Mouse (Mus musculus) inflammation-experienced regulatory T-cells, adult 6 months (primary cell): ENCODE measurements around the gene Nfatc4. TPM values are rescaled to one million over a fixed set of nuclear protein-coding genes. Genes with fewer than 3 reads are reported as not detected.

Experiments
- polyA plus RNA-seq, 3 experiments: library from polyadenylated mRNA; unstranded; fragments of 100-300 nt; shearing (Covaris generic); gene quantifications; one replicate each; pipeline ENCODE4 v1.2.1; 2017

The Nfatc4 gene
- polyA plus RNA-seq, 3 experiments from 2014 or later: not detected

Other genes starting within 250 kb of the Nfatc4 start
- gene Fitm1, start 247.5 kb upstream of the Nfatc4 start, polyA plus RNA-seq: not detected
- gene Psme1, start 245.0 kb upstream of the Nfatc4 start, polyA plus RNA-seq: 100 to 1,000 TPM; 667 to 812 (median 693) TPM
- 10 to 100 TPM; 19.1 to 25.6 (median 23.3) TPM for gene Emc9, start 237.8 kb upstream of the Nfatc4 start, polyA plus RNA-seq
- 1,000 to 10,000 TPM in 1 of 3 experiments, 100 to 1,000 TPM in 2; 828 to 1,360 (median 869) TPM for gene Psme2, start 232.0 kb upstream of the Nfatc4 start, polyA plus RNA-seq
- gene Rnf31, start 231.4 kb upstream of the Nfatc4 start, polyA plus RNA-seq: 10 to 100 TPM; 26.7 to 37.2 (median 35.3) TPM
- 100 to 1,000 TPM; 120 to 174 (median 141) TPM for gene Irf9, start 219.6 kb upstream of the Nfatc4 start, polyA plus RNA-seq
- gene Rec8, start 205.1 kb upstream of the Nfatc4 start, polyA plus RNA-seq: 1 to 10 TPM in 2 of 3 experiments, not detected in 1; 2.7 to 4.0 TPM
- 10 to 100 TPM; 21.1 to 39.8 (median 36.3) TPM for gene Ipo4, start 187.2 kb upstream of the Nfatc4 start, polyA plus RNA-seq
- 1 to 10 TPM in 2 of 3 experiments, under 1 TPM in 1; 0.44 to 2.8 (median 2.5) TPM for gene Gm49378, start 185.2 kb upstream of the Nfatc4 start, polyA plus RNA-seq
- 10 to 100 TPM; 36.3 to 45.0 (median 39.3) TPM for gene Tm9sf1, start 179.3 kb upstream of the Nfatc4 start, polyA plus RNA-seq
- gene Tssk4, start 173.0 kb upstream of the Nfatc4 start, polyA plus RNA-seq: 1 to 10 TPM in 2 of 3 experiments, under 1 TPM in 1; 0.68 to 2.2 (median 1.2) TPM
- 100 to 1,000 TPM in 1 of 3 experiments, 10 to 100 TPM in 2; 89.2 to 101 (median 95.6) TPM for gene Mdp1, start 162.6 kb upstream of the Nfatc4 start, polyA plus RNA-seq
- gene Gmpr2, start 151.2 kb upstream of the Nfatc4 start, polyA plus RNA-seq: 10 to 100 TPM; 25.8 to 33.9 (median 29.9) TPM
- gene Nedd8, start 151.0 kb upstream of the Nfatc4 start, polyA plus RNA-seq: 100 to 1,000 TPM; 335 to 412 (median 375) TPM
- gene Tinf2, start 141.3 kb upstream of the Nfatc4 start, polyA plus RNA-seq: 10 to 100 TPM; 26.4 to 30.7 (median 30.2) TPM
- gene Tgm1, start 109.2 kb upstream of the Nfatc4 start, polyA plus RNA-seq: not detected
- gene Rabggta, start 100.9 kb upstream of the Nfatc4 start, polyA plus RNA-seq: 10 to 100 TPM; 40.8 to 75.9 (median 62.1) TPM
- gene Dhrs1, start 77.5 kb upstream of the Nfatc4 start, polyA plus RNA-seq: 10 to 100 TPM; 32.4 to 57.8 (median 46.5) TPM
- gene Nop9, start 77.5 kb upstream of the Nfatc4 start, polyA plus RNA-seq: 1 to 10 TPM; 4.1 to 8.4 (median 5.4) TPM
- not detected for gene Cideb, start 64.7 kb upstream of the Nfatc4 start, polyA plus RNA-seq
- not detected for gene Ltb4r2, start 61.7 kb upstream of the Nfatc4 start, polyA plus RNA-seq
- 10 to 100 TPM in 1 of 3 experiments, 1 to 10 TPM in 1, under 1 TPM in 1; 0.57 to 16.6 (median 3.8) TPM for gene Ltb4r1, start 57.2 kb upstream of the Nfatc4 start, polyA plus RNA-seq
- under 1 TPM in 1 of 3 experiments, not detected in 2; 0.29 TPM for gene Adcy4, start 39.0 kb upstream of the Nfatc4 start, polyA plus RNA-seq
- 10 to 100 TPM; 71.9 to 99.8 (median 84.8) TPM for gene Ripk3, start 34.3 kb upstream of the Nfatc4 start, polyA plus RNA-seq
- gene Nynrin, start 30.9 kb downstream of the Nfatc4 start, polyA plus RNA-seq: under 1 TPM in 1 of 3 experiments, not detected in 2; 0.04 TPM
- gene Cbln3, start 61.2 kb downstream of the Nfatc4 start, polyA plus RNA-seq: under 1 TPM in 1 of 3 experiments, not detected in 2; 0.11 TPM
- gene Khnyn, start 61.8 kb downstream of the Nfatc4 start, polyA plus RNA-seq: 10 to 100 TPM; 10.5 to 13.1 (median 12.8) TPM
- 100 to 1,000 TPM in 1 of 3 experiments, 10 to 100 TPM in 2; 76.4 to 107 (median 93.3) TPM for gene Sdr39u1, start 77.1 kb downstream of the Nfatc4 start, polyA plus RNA-seq
- gene Cma1, start 121.5 kb downstream of the Nfatc4 start, polyA plus RNA-seq: not detected
- not detected for gene Cma2, start 127.8 kb downstream of the Nfatc4 start, polyA plus RNA-seq
- gene Mcpt1, start 194.8 kb downstream of the Nfatc4 start, polyA plus RNA-seq: not detected
- not detected for gene Mcpt9, start 207.4 kb downstream of the Nfatc4 start, polyA plus RNA-seq
- gene Mcpt2, start 218.9 kb downstream of the Nfatc4 start, polyA plus RNA-seq: not detected
- gene Mcpt4, start 239.2 kb downstream of the Nfatc4 start, polyA plus RNA-seq: not detected